Mouse (Mus musculus) liver, embryonic 11.5 days (tissue): ENCODE data around the gene 4930442H23Rik. TPM values are rescaled to one million over a fixed set of nuclear protein-coding genes. Genes with fewer than 3 reads are reported as not detected.
"Not testable (repeated sequence)": the region's sequence is repeated elsewhere in the genome, so short reads cannot be mapped to it uniquely, and the experiment has no call there.

ENCODE experiments used
- ATAC-seq: fragments of 200-750 bp; cut with Nextera tagmentation; replicated peaks from 2 replicates; pipeline ENCODE4 v1.8.0; 2017; ENCODE audit warnings: moderate number of reproducible peaks, mild to moderate bottlenecking, moderate TSS enrichment, moderate library complexity; ENCODE audit not compliant: low FRiP score
- DNase-seq: peaks from one replicate; pipeline ENCODE4 v3.0.0-alpha.2; 2017; ENCODE audit warnings: low spot score
- H3K27ac ChIP-seq: fragments of 300-500 bp; sonication (generic); 2 replicates; pipeline ENCODE4 v1.5.1; 2014; ENCODE audit warnings: mild to moderate bottlenecking, low read depth, low read length, control low read depth
- H3K27me3 ChIP-seq: fragments of 300-500 bp; sonication (generic); replicated peaks from 2 replicates; pipeline ENCODE4 v1.6.1; 2014; ENCODE audit warnings: low read length, mixed read lengths; ENCODE audit not compliant: control insufficient read depth, insufficient read depth
- H3K36me3 ChIP-seq: fragments of 300-500 bp; sonication (generic); 2 replicates; pipeline ENCODE4 v1.6.1; 2014; ENCODE audit warnings: mild to moderate bottlenecking, low read length, moderate library complexity, mixed read lengths; ENCODE audit not compliant: control insufficient read depth, insufficient read depth
- H3K4me1 ChIP-seq: fragments of 300-500 bp; sonication (generic); replicated peaks from 2 replicates; pipeline ENCODE4 v1.6.1; 2014; ENCODE audit warnings: low read length, mixed read lengths; ENCODE audit not compliant: control insufficient read depth, insufficient read depth
- H3K4me2 ChIP-seq: fragments of 300-500 bp; sonication (generic); 2 replicates; pipeline ENCODE4 v1.6.1; 2014; ENCODE audit warnings: mild to moderate bottlenecking, control low read depth, moderate library complexity
- H3K4me3 ChIP-seq: fragments of 300-500 bp; sonication (generic); 2 replicates; pipeline ENCODE4 v1.5.1; 2014; ENCODE audit warnings: low read depth, low read length, control low read depth
- H3K9ac ChIP-seq: fragments of 300-500 bp; sonication (generic); 2 replicates; pipeline ENCODE4 v1.6.1; 2014; ENCODE audit warnings: low read depth, low read length, control low read depth
- H3K9me3 ChIP-seq: fragments of 300-500 bp; sonication (generic); 2 replicates; pipeline ENCODE4 v1.6.1; 2016; ENCODE audit warnings: low read length, inconsistent platforms, mixed read lengths; ENCODE audit not compliant: control insufficient read depth
- WGBS: fragments of 180-500 bp; shearing (Covaris S2); extraction: QIAGEN DNeasy Blood & Tissue Kit; methylation state at CpG from one replicate; pipeline ENCODE4 v1.1.7; 2014; 5-methylcytosine and 5-hydroxymethylcytosine counted together
- polyA plus RNA-seq: library from polyadenylated mRNA; unstranded; fragments of >200 nt; fragmentation: Nextera tagmentation; extraction: Ambion mirVana; gene quantifications from 2 replicates; pipeline ENCODE4 v1.2.1, GENCODE M21; 2014

4930442H23Rik gene
- polyA plus RNA-seq, 1 experiment from 2014 or later: not detected

DNA sequence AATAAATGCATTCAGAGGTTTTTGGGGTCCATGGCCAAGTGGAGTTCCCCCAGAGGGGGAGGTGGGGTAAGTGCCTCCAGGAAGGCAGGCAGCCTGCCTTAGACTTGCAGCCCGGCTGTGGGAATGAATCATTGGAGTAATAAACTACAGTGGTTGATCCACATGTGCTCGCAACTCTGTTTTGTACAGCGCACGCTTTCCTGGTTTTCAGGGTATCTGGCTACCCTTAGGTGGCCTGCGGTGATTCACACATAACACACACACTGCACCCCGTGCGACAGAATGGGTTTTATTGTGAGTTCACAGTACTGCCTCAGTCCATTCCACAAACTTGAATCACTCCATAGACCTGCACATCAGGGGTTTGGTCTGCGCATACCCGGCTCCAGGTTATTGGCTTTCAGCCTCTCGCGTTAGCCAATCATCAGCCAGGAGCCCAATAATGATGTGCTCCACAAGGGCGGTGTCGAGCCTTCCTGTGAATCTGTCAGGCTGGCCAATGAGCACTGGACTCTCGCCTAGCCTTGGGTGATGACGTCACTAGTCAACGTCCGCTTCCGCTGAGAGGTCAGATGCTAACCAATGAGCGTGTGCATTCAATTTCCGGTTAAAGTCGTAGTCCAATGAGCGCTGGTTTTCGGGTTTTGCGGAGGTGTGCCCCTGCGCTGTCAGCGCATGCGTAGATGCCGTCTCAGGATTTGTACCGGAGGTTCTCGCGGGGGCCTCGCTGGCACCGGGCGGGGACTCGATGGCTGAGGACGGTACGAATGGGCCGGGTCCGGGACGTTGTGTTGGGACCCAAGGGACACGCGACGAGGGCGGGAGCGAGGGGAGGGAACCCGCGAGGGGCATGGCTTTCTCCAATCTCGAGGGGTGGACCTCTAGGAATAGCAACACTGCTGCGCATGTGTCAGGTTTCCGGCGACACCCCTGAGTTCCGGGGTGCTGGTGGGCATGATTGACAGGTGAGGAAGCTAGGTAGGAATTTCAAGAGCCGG lies 1.0 kb downstream of the 4930442H23Rik start, which contains the start of gene Dapk3:
TSS of gene Dapk3 (plus strand) at position 670 of the 998 bp plus-strand sequence.
- peaks cover 59% of the 10 kb centered on the region for H3K36me3 ChIP-seq
- peak within 1 kb of the TSS; percentile 82 for H3K4me2 ChIP-seq
- H3K4me1 ChIP-seq: peaks cover 29% of the 10 kb centered on the region
- peak within 1 kb of the TSS; percentile 73 for H3K9ac ChIP-seq
- DNase-seq (peak; percentile 93), ATAC-seq (peak; percentile 91)
- H3K27ac ChIP-seq: peak within 1 kb of the TSS; percentile 78
- WGBS: 4% methylated on average over 53 of the region's 53 CpGs
- peak within 1 kb of the TSS; percentile 65 for H3K4me3 ChIP-seq
- H3K9me3 ChIP-seq: no peaks in the 10 kb centered on the region
- no peaks in the 10 kb centered on the region for H3K27me3 ChIP-seq

DNA sequence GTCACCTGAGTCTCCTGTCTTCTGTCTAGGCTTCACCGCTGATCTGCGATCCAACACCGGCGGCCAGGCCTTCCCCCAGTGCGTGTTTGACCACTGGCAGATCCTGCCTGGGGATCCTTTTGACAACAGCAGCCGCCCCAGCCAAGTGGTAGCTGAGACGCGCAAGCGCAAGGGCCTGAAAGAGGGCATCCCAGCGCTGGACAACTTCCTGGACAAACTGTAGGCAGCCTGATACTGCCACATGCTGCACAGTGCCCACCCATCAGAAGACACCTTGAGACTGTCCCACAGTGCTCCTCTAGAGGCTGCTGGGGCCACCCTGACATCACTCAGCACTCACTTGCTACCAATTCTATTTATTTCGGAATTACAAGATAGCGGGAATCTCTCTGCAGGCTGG lies 1.8 kb downstream of the 4930442H23Rik start:
- H3K27me3 ChIP-seq, ATAC-seq, DNase-seq, H3K4me3 ChIP-seq, H3K4me2 ChIP-seq, H3K9me3 ChIP-seq, H3K9ac ChIP-seq: not testable (repeated sequence)
- WGBS: 71% methylated on average over 12 of the region's 12 CpGs
- Histone ChIP-seq H3K36me3 (peaks cover 59% of the 10 kb centered on the region), H3K27ac (peak overlapping the region; percentile 49; the same call in 1 of the 2 replicates), H3K4me1 (peaks cover 29% of the 10 kb centered on the region)

GRCm38 (mm10) chr10:81180946-81181345 lies 2.7 kb downstream of the 4930442H23Rik start:
- peaks cover 30% of the 10 kb centered on the region for H3K4me1 ChIP-seq
- no peak for ATAC-seq
- 92% methylated on average over 13 of the region's 13 CpGs for WGBS
- no peak for DNase-seq
- no peak overlapping the region for H3K9ac ChIP-seq
- H3K9me3 ChIP-seq: no peaks in the 10 kb centered on the region
- peaks cover 55% of the 10 kb centered on the region for H3K36me3 ChIP-seq
- H3K27ac ChIP-seq: no peak overlapping the region; the same call in 1 of the 2 replicates
- no peaks in the 10 kb centered on the region for H3K27me3 ChIP-seq
- no peak overlapping the region for H3K4me2 ChIP-seq
- 0 out of 2 replicates have a peak overlapping the region, but pooled peaks have one; percentile 7 for H3K4me3 ChIP-seq

- DNase-seq: no peak
- peak overlapping the region; percentile 100; the same call in 1 of the 2 replicates for H3K4me3 ChIP-seq
- peaks cover 37% of the 10 kb centered on the region for H3K4me1 ChIP-seq
- ATAC-seq: no peak
- no peak overlapping the region; the same call in 1 of the 2 replicates for H3K4me2 ChIP-seq
- H3K27ac ChIP-seq: peak overlapping the region; percentile 26
- no peaks in the 10 kb centered on the region for H3K9me3 ChIP-seq
- H3K36me3 ChIP-seq: peaks cover 52% of the 10 kb centered on the region
- no peaks in the 10 kb centered on the region for H3K27me3 ChIP-seq
- H3K9ac ChIP-seq: peak overlapping the region; percentile 30; the same call in 1 of the 2 replicates
- WGBS: 88% methylated on average over 32 of the region's 32 CpGs
These were observed 4.0 kb downstream of the 4930442H23Rik start for GRCm38 (mm10) chr10:81179451-81180342.

DNA sequence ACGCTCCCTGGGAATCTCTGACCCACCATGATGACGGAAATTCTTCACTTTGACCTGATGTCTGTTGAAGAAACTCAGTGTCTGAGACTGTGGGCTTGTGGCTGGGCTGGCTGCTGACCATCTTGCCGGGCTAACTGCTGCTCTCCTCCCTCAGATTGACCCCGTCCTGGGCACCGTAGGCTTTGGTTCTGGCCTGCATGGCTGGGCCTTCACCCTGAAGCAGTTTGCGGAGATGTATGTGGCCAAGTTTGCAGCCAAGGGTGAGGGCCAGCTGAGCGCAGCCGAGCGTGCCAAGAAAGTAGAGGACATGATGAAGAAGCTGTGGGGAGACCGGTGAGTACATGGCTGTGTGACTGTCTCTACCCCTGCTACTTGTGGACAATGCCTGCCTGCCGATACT lies 4.7 kb downstream of the 4930442H23Rik start:
- peak overlapping the region; percentile 100 for H3K4me3 ChIP-seq
- ATAC-seq: no peak
- DNase-seq: no peak
- H3K27me3 ChIP-seq: no peaks in the 10 kb centered on the region
- no peaks in the 10 kb centered on the region for H3K9me3 ChIP-seq
- H3K4me1 ChIP-seq: peaks cover 39% of the 10 kb centered on the region
- H3K36me3 ChIP-seq: peaks cover 52% of the 10 kb centered on the region
- peak overlapping the region; percentile 99 for H3K4me2 ChIP-seq
- WGBS: 93% methylated on average over 11 of the region's 11 CpGs
- H3K9ac ChIP-seq: peak overlapping the region; percentile 30; the same call in 1 of the 2 replicates
- H3K27ac ChIP-seq: peak overlapping the region; percentile 92; the same call in 1 of the 2 replicates

GRCm38 (mm10) chr10:81177958-81178712 lies 5.5 kb downstream of the 4930442H23Rik start:
- WGBS: 52% methylated on average over 14 of the region's 14 CpGs
- H3K36me3 ChIP-seq: peaks cover 52% of the 10 kb centered on the region
- peaks cover 41% of the 10 kb centered on the region for H3K4me1 ChIP-seq
- H3K27ac ChIP-seq: peak overlapping the region; percentile 92
- H3K4me2 ChIP-seq: peak overlapping the region; percentile 99
- peak overlapping the region; percentile 100 for H3K4me3 ChIP-seq
- ATAC-seq (no peak), DNase-seq (no peak)
- no peaks in the 10 kb centered on the region for H3K9me3 ChIP-seq
- H3K9ac ChIP-seq: peak overlapping the region; percentile 100
- no peaks in the 10 kb centered on the region for H3K27me3 ChIP-seq

DNA sequence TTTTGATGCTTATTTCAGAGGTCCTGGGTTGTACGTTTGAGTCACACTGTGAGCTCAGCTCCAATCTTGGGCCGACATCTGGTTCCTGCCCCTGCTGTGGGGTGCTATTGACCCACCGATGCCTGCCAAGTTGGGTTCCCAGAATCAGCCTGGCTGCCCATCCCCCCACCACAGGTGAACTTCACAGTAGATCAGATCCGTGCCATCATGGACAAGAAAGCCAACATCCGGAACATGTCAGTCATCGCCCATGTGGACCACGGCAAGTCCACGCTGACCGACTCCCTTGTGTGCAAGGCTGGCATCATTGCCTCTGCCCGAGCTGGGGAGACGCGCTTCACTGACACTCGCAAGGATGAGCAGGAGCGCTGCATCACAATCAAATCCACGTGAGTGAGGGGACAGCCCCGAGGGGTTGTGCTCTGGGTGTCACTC lies 6.1 kb downstream of the 4930442H23Rik start:
- DNase-seq: no peak
- WGBS: 7% methylated on average over 16 of the region's 16 CpGs
- peaks cover 41% of the 10 kb centered on the region for H3K4me1 ChIP-seq

More for the DNA sequence above, 6.1 kb downstream of the 4930442H23Rik start:
- Histone ChIP-seq H3K4me3 (peak overlapping the region; percentile 100), H3K36me3 (peaks cover 52% of the 10 kb centered on the region), H3K9ac (peak overlapping the region; percentile 100), H3K4me2 (peak overlapping the region; percentile 99), H3K9me3 (no peaks in the 10 kb centered on the region), H3K27ac (peak overlapping the region; percentile 92), H3K27me3 (no peaks in the 10 kb centered on the region)
- no peak for ATAC-seq
